Mouse (Mus musculus): ENCODE data around the gene Zfp800.

GRCm38 (mm10) chr6:28218386-28218785 is 179.4 kb downstream of the Zfp800 start:
- TF ChIP-seq CTCF (IDR thresholded peaks at IDR 0.05; ENCODE audit: low read depth, low read length) (no peak), GATA1 (IDR thresholded peaks at IDR 0.05; ENCODE audit: borderline replicate concordance, low read length) (no peak), GATA2 (IDR thresholded peaks at IDR 0.05; ENCODE audit: borderline replicate concordance, low read depth, low read length) (no peak), TAL1 (conservative IDR thresholded peaks at IDR 0.05; ENCODE audit: low read depth, low read length) (no peak)
